Comparison of ENCODE assay signal across 13 mouse cellular contexts in the genomic region with DNA sequence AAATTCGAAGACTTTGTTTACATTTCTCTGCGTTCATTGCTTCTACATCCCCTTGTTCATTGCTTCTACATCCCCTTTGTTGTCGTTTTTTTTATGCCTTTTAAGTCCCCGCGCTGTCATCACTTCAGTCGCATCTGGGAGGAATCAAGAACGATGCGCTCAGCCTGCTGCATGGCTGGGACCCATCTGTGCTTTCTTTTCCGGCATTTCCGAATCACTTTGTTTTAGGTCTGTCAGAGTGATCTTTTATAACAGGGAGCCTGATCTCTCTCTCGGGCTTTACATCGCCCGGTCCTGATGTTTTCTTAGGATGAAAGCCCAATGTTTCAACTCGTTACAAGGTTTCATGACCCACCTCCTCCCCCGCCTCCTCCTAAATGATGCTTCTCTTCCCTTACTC. TPM values are rescaled to one million over a fixed set of nuclear protein-coding genes. Genes with fewer than 3 reads are reported as not detected.
A peak's percentile ranks its signal among the peaks of the same experiment; 100 is the strongest.
DNase-seq lines count a peak whose midpoint lies in the region; ATAC-seq lines count a peak whose summit lies in the region.
"Had no signal": no experiment of that assay in that cellular context is flagged by ENCODE, and none has a peak within 500 bp of the region (broad histone marks: within the 10 kb centered on the region; RNA-seq: fewer than 3 reads in every experiment).

No protein-coding gene starts in this region.

- no peaks in the 10 kb centered on the region for H3K27me3 ChIP-seq in embryonic facial prominence, embryonic 14.5 days (replicated peaks; ENCODE audit: control insufficient read depth, insufficient read depth, low read length)
- 0 out of 2 replicates have a peak, but pooled peaks cover 4% of the 10 kb centered on the region for H3K27me3 ChIP-seq in limb, embryonic 15.5 days

- WGBS in embryonic facial prominence, embryonic 14.5 days: 19% methylated on average over 15 of the region's 15 CpGs
- WGBS in limb, embryonic 15.5 days: 15% methylated on average over 15 of the region's 15 CpGs

- DNase-seq in layer of hippocampus, adult 11-12 months (ENCODE audit: low spot score): peak; percentile 11
- no peak for DNase-seq in layer of hippocampus, postnatal 14 days (ENCODE audit: low spot score in 2 of 2)
- peak; percentile 61 for DNase-seq in embryo, embryonic 11 days
- peak; percentile 77 for DNase-seq in embryonic facial prominence, embryonic 14.5 days (ENCODE audit: low spot score)
- no peak for DNase-seq in gastrocnemius, postnatal 4 days (ENCODE audit: low spot score in 2 of 2)
- no peak for DNase-seq in frontal cortex, postnatal 25 days (ENCODE audit: low spot score in 2 of 2)
- DNase-seq: gastrocnemius, postnatal 14 days; heart, postnatal 4 days; lung, postnatal 36 days had no signal

- no peak overlapping the region for H3K4me3 ChIP-seq in embryonic facial prominence, embryonic 14.5 days (ENCODE audit: low read depth, low read length)
- H3K4me3 ChIP-seq in limb, embryonic 15.5 days: no peak overlapping the region

- H3K9me3 ChIP-seq in embryonic facial prominence, embryonic 14.5 days (ENCODE audit: control insufficient read depth, low read length): no peaks in the 10 kb centered on the region
- H3K9me3 ChIP-seq in limb, embryonic 15.5 days: no peaks in the 10 kb centered on the region

- no peaks in the 10 kb centered on the region for H3K36me3 ChIP-seq in embryonic facial prominence, embryonic 14.5 days (ENCODE audit: control insufficient read depth, insufficient read depth, low read length)
- no peaks in the 10 kb centered on the region for H3K36me3 ChIP-seq in limb, embryonic 15.5 days

- no peak overlapping the region for H3K9ac ChIP-seq in embryonic facial prominence, embryonic 14.5 days (ENCODE audit: low read depth, low read length)
- no peak overlapping the region for H3K9ac ChIP-seq in limb, embryonic 15.5 days

- no peak overlapping the region for H3K27ac ChIP-seq in embryonic facial prominence, embryonic 14.5 days (replicated peaks; ENCODE audit: low read depth, low read length)
- no peak overlapping the region for H3K27ac ChIP-seq in limb, embryonic 15.5 days

- no peak; the same call in 1 of the 2 replicates for ATAC-seq in embryonic facial prominence, embryonic 14.5 days (ENCODE audit: low read depth)
- no peak for ATAC-seq in limb, embryonic 15.5 days (ENCODE audit: insufficient number of reproducible peaks, low FRiP score, low TSS enrichment, low read depth)
- ATAC-seq in megakaryocyte-erythroid progenitor cell, adult 5-6 weeks (replicated peaks; ENCODE audit: low FRiP score, low TSS enrichment, poor library complexity, severe bottlenecking): no peak

- H3K4me1 ChIP-seq in embryonic facial prominence, embryonic 14.5 days (ENCODE audit: control insufficient read depth, insufficient read depth, low read length): peaks cover 4% of the 10 kb centered on the region; the same call in 1 of the 2 replicates
- peaks cover 3% of the 10 kb centered on the region; the same call in 1 of the 2 replicates for H3K4me1 ChIP-seq in limb, embryonic 15.5 days

- H3K4me2 ChIP-seq in embryonic facial prominence, embryonic 14.5 days (ENCODE audit: low read depth, low read length): peak overlapping the region; percentile 42
- peak overlapping the region; percentile 25 for H3K4me2 ChIP-seq in limb, embryonic 15.5 days

RNA-seq across cellular contexts. Expression of gene Gm4894, which starts 44.0 kb away (rescaled TPM):
- total RNA-seq in layer of hippocampus, postnatal 14 days (2021): not detected
- not detected in 2 replicates for polyA plus RNA-seq in embryonic facial prominence, embryonic 14.5 days (2014; fragmentation: Nextera tagmentation; extraction: Ambion mirVana)
- polyA plus RNA-seq in limb, embryonic 15.5 days (2015; fragmentation: Nextera tagmentation; extraction: Ambion mirVana): not detected in 2 replicates
- total RNA-seq in megakaryocyte-erythroid progenitor cell, adult 5-6 weeks (2014; fragmentation: Nextera tagmentation): not detected in 2 replicates
- total RNA-seq in megakaryocyte-erythroid progenitor cell, adult 5-6 weeks (2017): not detected in 2 replicates
- not detected for total RNA-seq in gastrocnemius, postnatal 4 days (2021)
- total RNA-seq: gastrocnemius, postnatal 14 days; heart, postnatal 4 days; left cerebral cortex, postnatal 10 days had no signal
- polyA plus RNA-seq: urinary bladder, adult 2 months had no signal

Comparison
In these comparisons a context has a peak if more than half of its experiments do, and no peak if none do; other contexts are left out.
1. DNase-seq: peak in layer of hippocampus, adult 11-12 months (single experiment), embryo, embryonic 11 days (single experiment) and embryonic facial prominence, embryonic 14.5 days (single experiment); none in layer of hippocampus, postnatal 14 days (0 of 2), gastrocnemius, postnatal 4 days (0 of 2) and frontal cortex, postnatal 25 days (0 of 2).